Mouse (Mus musculus) midbrain, embryonic 11.5 days (tissue): ENCODE measurements around the gene Cdc20. TPM values are rescaled to one million over a fixed set of nuclear protein-coding genes. Genes with fewer than 3 reads are reported as not detected.

Source experiments
- polyA plus RNA-seq: library from polyadenylated mRNA; unstranded; fragments of >200 nt; fragmentation: Nextera tagmentation; extraction: Ambion mirVana; gene quantifications from 2 replicates; pipeline ENCODE4 v1.2.1, GENCODE M21; 2014

The Cdc20 gene
- polyA plus RNA-seq, 1 experiment from 2014 or later: 337 TPM

Other genes starting within 250 kb of the Cdc20 start
- 60.1 and 63.5 TPM in 2 replicates for gene Ptprf, start 145.9 kb downstream of the Cdc20 start, polyA plus RNA-seq
- gene Szt2, start 28.1 kb downstream of the Cdc20 start, polyA plus RNA-seq: 7.8 and 8.2 TPM in 2 replicates
- 166 and 176 TPM in 2 replicates for gene Med8, start 28.0 kb downstream of the Cdc20 start, polyA plus RNA-seq
- gene Elovl1, start 9.3 kb downstream of the Cdc20 start, polyA plus RNA-seq: 35.6 and 36.9 TPM in 2 replicates
- gene Mpl, start 20.2 kb upstream of the Cdc20 start, polyA plus RNA-seq: 1.4 and 1.6 TPM in 2 replicates
- 9.1 and 9.5 TPM in 2 replicates for gene Tie1, start 52.7 kb upstream of the Cdc20 start, polyA plus RNA-seq
- 0.42 and 0.46 TPM in 2 replicates for gene 2610528J11Rik, start 89.6 kb upstream of the Cdc20 start, polyA plus RNA-seq
- 0.11 and 0.22 TPM in 2 replicates for gene Tmem125, start 106.7 kb upstream of the Cdc20 start, polyA plus RNA-seq
- gene Cfap57, start 183.4 kb upstream of the Cdc20 start, polyA plus RNA-seq: 1.0 and 1.2 TPM in 2 replicates
- 183 and 197 TPM in 2 replicates for gene Ebna1bp2, start 183.4 kb upstream of the Cdc20 start, polyA plus RNA-seq
- gene Olfr62, start 221.6 kb upstream of the Cdc20 start, polyA plus RNA-seq: not detected in 2 replicates